Mouse (Mus musculus): Measurements from ENCODE around the gene Hnrnpr. TPM values are rescaled to one million over a fixed set of nuclear protein-coding genes. Genes with fewer than 3 reads are reported as not detected.

Hnrnpr gene
- polyA plus RNA-seq, 1 experiment = 54.8 TPM

GRCm38 (mm10) chr4:136290781-136291595 lies 19.8 kb upstream of the Hnrnpr start:
- no peak for DNase-seq
- TF ChIP-seq POLR2A (IDR thresholded peaks at IDR 0.05; ENCODE audit: borderline replicate concordance, insufficient read depth, low read length) = no peak
- no peak for TF ChIP-seq CTCF (IDR thresholded peaks at IDR 0.05; ENCODE audit: borderline replicate concordance, insufficient read depth, low read depth, low read length)
- H3K4me3 ChIP-seq (replicated peaks; ENCODE audit: insufficient read depth, low read depth, low read length) = no peak overlapping the region
- WGBS = 59% methylated on average over 39 of the region's 39 CpGs
- H3K27me3 ChIP-seq (ENCODE audit: control insufficient read depth, insufficient read depth, low read length) = no peaks in the 10 kb centered on the region
- H3K4me1 ChIP-seq (ENCODE audit: control insufficient read depth, insufficient read depth, low read length) = peaks cover 3% of the 10 kb centered on the region; the same call in 1 of the 2 replicates
- no peak overlapping the region for H3K27ac ChIP-seq (ENCODE audit: insufficient read depth, low read length)

GRCm38 (mm10) chr4:136291692-136292091 lies 19.1 kb upstream of the Hnrnpr start:
- TF ChIP-seq CTCF (IDR thresholded peaks at IDR 0.05; ENCODE audit: borderline replicate concordance, insufficient read depth, low read depth, low read length) (no peak), POLR2A (IDR thresholded peaks at IDR 0.05; ENCODE audit: borderline replicate concordance, insufficient read depth, low read length) (no peak)
- H3K27me3 ChIP-seq (ENCODE audit: control insufficient read depth, insufficient read depth, low read length) = no peaks in the 10 kb centered on the region
- WGBS = 90% methylated on average over 6 of the region's 6 CpGs
- no peak overlapping the region for H3K4me3 ChIP-seq (replicated peaks; ENCODE audit: insufficient read depth, low read depth, low read length)
- no peak overlapping the region for H3K27ac ChIP-seq (ENCODE audit: insufficient read depth, low read length)
- H3K4me1 ChIP-seq (ENCODE audit: control insufficient read depth, insufficient read depth, low read length) = peaks cover 1% of the 10 kb centered on the region; the same call in 1 of the 2 replicates
- no peak for DNase-seq

GRCm38 (mm10) chr4:136295941-136296340 lies 14.8 kb upstream of the Hnrnpr start:
- WGBS = 46% methylated on average over 7 of the region's 7 CpGs
- TF ChIP-seq POLR2A (IDR thresholded peaks at IDR 0.05; ENCODE audit: borderline replicate concordance, insufficient read depth, low read length) (no peak), CTCF (IDR thresholded peaks at IDR 0.05; ENCODE audit: borderline replicate concordance, insufficient read depth, low read depth, low read length) (no peak)
- Histone ChIP-seq H3K4me1 (ENCODE audit: control insufficient read depth, insufficient read depth, low read length) (no peaks in the 10 kb centered on the region), H3K27me3 (ENCODE audit: control insufficient read depth, insufficient read depth, low read length) (no peaks in the 10 kb centered on the region), H3K27ac (ENCODE audit: insufficient read depth, low read length) (no peak overlapping the region), H3K4me3 (replicated peaks; ENCODE audit: insufficient read depth, low read depth, low read length) (no peak overlapping the region)
- no peak for DNase-seq

- Histone ChIP-seq H3K4me3 (replicated peaks; ENCODE audit: insufficient read depth, low read depth, low read length) (no peak overlapping the region), H3K27ac (ENCODE audit: insufficient read depth, low read length) (no peak overlapping the region), H3K4me1 (ENCODE audit: control insufficient read depth, insufficient read depth, low read length) (no peaks in the 10 kb centered on the region), H3K27me3 (ENCODE audit: control insufficient read depth, insufficient read depth, low read length) (no peaks in the 10 kb centered on the region)
- WGBS = 83% methylated on average over 4 of the region's 4 CpGs
- TF ChIP-seq CTCF (IDR thresholded peaks at IDR 0.05; ENCODE audit: borderline replicate concordance, insufficient read depth, low read depth, low read length) (no peak), POLR2A (IDR thresholded peaks at IDR 0.05; ENCODE audit: borderline replicate concordance, insufficient read depth, low read length) (no peak)
- DNase-seq = no peak
These were observed 8.3 kb upstream of the Hnrnpr start for GRCm38 (mm10) chr4:136302462-136302861.

- Histone ChIP-seq H3K4me3 (replicated peaks; ENCODE audit: insufficient read depth, low read depth, low read length) (no peak overlapping the region), H3K27me3 (ENCODE audit: control insufficient read depth, insufficient read depth, low read length) (no peaks in the 10 kb centered on the region), H3K27ac (ENCODE audit: insufficient read depth, low read length) (no peak overlapping the region), H3K4me1 (ENCODE audit: control insufficient read depth, insufficient read depth, low read length) (no peaks in the 10 kb centered on the region)
- TF ChIP-seq CTCF (IDR thresholded peaks at IDR 0.05; ENCODE audit: borderline replicate concordance, insufficient read depth, low read depth, low read length) (no peak), POLR2A (IDR thresholded peaks at IDR 0.05; ENCODE audit: borderline replicate concordance, insufficient read depth, low read length) (no peak)
- no peak for DNase-seq
- 50% methylated on average over 2 of the region's 2 CpGs for WGBS
These were observed 6.6 kb upstream of the Hnrnpr start for GRCm38 (mm10) chr4:136304181-136304580.

GRCm38 (mm10) chr4:136308355-136308754 lies 2.4 kb upstream of the Hnrnpr start:
- TF ChIP-seq POLR2A (IDR thresholded peaks at IDR 0.05; ENCODE audit: borderline replicate concordance, insufficient read depth, low read length) = no peak
- no peak for TF ChIP-seq CTCF (IDR thresholded peaks at IDR 0.05; ENCODE audit: borderline replicate concordance, insufficient read depth, low read depth, low read length)
- 68% methylated on average over 2 of the region's 2 CpGs for WGBS
- no peaks in the 10 kb centered on the region for H3K27me3 ChIP-seq (ENCODE audit: control insufficient read depth, insufficient read depth, low read length)
- no peak for DNase-seq
- no peak overlapping the region for H3K27ac ChIP-seq (ENCODE audit: insufficient read depth, low read length)
- H3K4me1 ChIP-seq (ENCODE audit: control insufficient read depth, insufficient read depth, low read length) = peaks cover 6% of the 10 kb centered on the region; the same call in 1 of the 2 replicates
- H3K4me3 ChIP-seq (replicated peaks; ENCODE audit: insufficient read depth, low read depth, low read length) = no peak overlapping the region

- H3K4me3 ChIP-seq (replicated peaks; ENCODE audit: insufficient read depth, low read depth, low read length) = peak overlapping the region; percentile 69
These were observed 962 bp upstream of the Hnrnpr start for GRCm38 (mm10) chr4:136309780-136310179.

More at GRCm38 (mm10) chr4:136309780-136310179, 962 bp upstream of the Hnrnpr start:
- Histone ChIP-seq H3K27me3 (ENCODE audit: control insufficient read depth, insufficient read depth, low read length) (no peaks in the 10 kb centered on the region), H3K4me1 (ENCODE audit: control insufficient read depth, insufficient read depth, low read length) (peaks cover 6% of the 10 kb centered on the region; the same call in 1 of the 2 replicates), H3K27ac (ENCODE audit: insufficient read depth, low read length) (no peak overlapping the region)
- WGBS = 6% methylated on average over 11 of the region's 11 CpGs
- peak; percentile 18 to 28 for DNase-seq
- TF ChIP-seq POLR2A (IDR thresholded peaks at IDR 0.05; ENCODE audit: borderline replicate concordance, insufficient read depth, low read length) (no peak), CTCF (IDR thresholded peaks at IDR 0.05; ENCODE audit: borderline replicate concordance, insufficient read depth, low read depth, low read length) (no peak)
